Mouse (Mus musculus) small intestine, adult 2 months (tissue): ENCODE results near the gene Ufc1. TPM values are rescaled to one million over a fixed set of nuclear protein-coding genes. Genes with fewer than 3 reads are reported as not detected.

ENCODE experiments used
- H3K27ac ChIP-seq: fragments of 200-500 bp; 2 replicates; pipeline ENCODE4 v1.5.1; 2012; ENCODE audit warnings: low read depth, low read length, control low read depth, inconsistent platforms; ENCODE audit not compliant: insufficient read depth
- H3K27me3 ChIP-seq: fragments of 200-500 bp; 2 replicates; pipeline ENCODE4 v1.6.1; 2012; ENCODE audit warnings: mild to moderate bottlenecking, moderate library complexity, low read length, inconsistent platforms; ENCODE audit not compliant: control insufficient read depth, insufficient read depth
- H3K36me3 ChIP-seq: fragments of 200-500 bp; 2 replicates; pipeline ENCODE4 v1.6.1; 2012; ENCODE audit warnings: mild to moderate bottlenecking, low read length, control low read depth, inconsistent platforms; ENCODE audit not compliant: control insufficient read depth, insufficient read depth
- H3K4me1 ChIP-seq: fragments of 200-500 bp; 2 replicates; pipeline ENCODE4 v1.6.1; 2012; ENCODE audit warnings: low read length, inconsistent platforms, mixed read lengths; ENCODE audit not compliant: control insufficient read depth, insufficient read depth, insufficient read length
- H3K4me3 ChIP-seq: fragments of 200-500 bp; 2 replicates; pipeline ENCODE4 v1.5.1; 2012; ENCODE audit warnings: low read depth, mild to moderate bottlenecking, control low read depth, inconsistent platforms, low read length, moderate library complexity
- CTCF ChIP-seq: fragments of 200-500 bp; IDR thresholded peaks from 2 replicates; pipeline ENCODE4 v1.5.1; 2012; ENCODE audit warnings: low read depth, mild to moderate bottlenecking, control low read depth, inconsistent platforms, low read length, moderate library complexity, mixed read lengths; ENCODE audit not compliant: insufficient replicate concordance, insufficient read length; ENCODE audit errors: extremely low read depth
- POLR2A ChIP-seq: fragments of 200-500 bp; IDR thresholded peaks from 2 replicates; pipeline ENCODE4 v1.6.1; 2012; ENCODE audit warnings: low read depth, mild to moderate bottlenecking, control low read depth, inconsistent platforms, low read length, moderate library complexity
- WGBS: fragments of 180-500 bp; shearing (Covaris S2); methylation state at CpG from one replicate; pipeline ENCODE4 v1.1.7; 2018; 5-methylcytosine and 5-hydroxymethylcytosine counted together
- polyA plus RNA-seq: library from polyadenylated mRNA; depleted of rRNA; stranded (reverse); fragments of >200 nt; gene quantifications from 2 replicates; pipeline ENCODE4 v1.2.3, GENCODE M21; 2012

Gene Ufc1
- polyA plus RNA-seq, 1 experiment, result 10.8 TPM

- Histone ChIP-seq H3K4me3 (peak within 1 kb of the TSS; percentile 94), H3K4me1 (peaks cover 8% of the 10 kb centered on the region), H3K36me3 (peaks cover 21% of the 10 kb centered on the region), H3K27ac (peak within 1 kb of the TSS; percentile 43; the same call in 1 of the 2 replicates), H3K27me3 (no peaks in the 10 kb centered on the region)
- WGBS, result under 1% methylated on average over 49 of the region's 49 CpGs
- TF ChIP-seq POLR2A (peak; percentile 75), CTCF (no peak)
These were observed 7.4 kb downstream of the Ufc1 start, which contains the start of gene Usp21 for GRCm38 (mm10) chr1:171287136-171288081. Usp21 (minus strand) TSS chr1:171287991.

GRCm38 (mm10) chr1:171286517-171286916, 8.3 kb downstream of the Ufc1 start:
- peaks cover 21% of the 10 kb centered on the region for H3K36me3 ChIP-seq
- no peak overlapping the region for H3K27ac ChIP-seq
- H3K4me1 ChIP-seq, result peaks cover 5% of the 10 kb centered on the region
- TF ChIP-seq CTCF, result no peak
- no peak for TF ChIP-seq POLR2A
- no peaks in the 10 kb centered on the region for H3K27me3 ChIP-seq
- WGBS, result 88% methylated on average over 19 of the region's 19 CpGs
- no peak overlapping the region for H3K4me3 ChIP-seq

- H3K4me3 ChIP-seq, result peak overlapping the region; percentile 39
- no peak overlapping the region for H3K27ac ChIP-seq
- TF ChIP-seq POLR2A (no peak), CTCF (no peak)
- H3K36me3 ChIP-seq, result peaks cover 21% of the 10 kb centered on the region
- no peaks in the 10 kb centered on the region for H3K27me3 ChIP-seq
- WGBS, result 88% methylated on average over 20 of the region's 20 CpGs
- H3K4me1 ChIP-seq, result peaks cover 6% of the 10 kb centered on the region
These were observed 9.5 kb downstream of the Ufc1 start for GRCm38 (mm10) chr1:171285096-171285892.

GRCm38 (mm10) chr1:171284491-171284890, 10.3 kb downstream of the Ufc1 start:
- 85% methylated on average over 15 of the region's 15 CpGs for WGBS
- Histone ChIP-seq H3K36me3 (peaks cover 17% of the 10 kb centered on the region), H3K27me3 (no peaks in the 10 kb centered on the region), H3K27ac (no peak overlapping the region), H3K4me3 (no peak overlapping the region), H3K4me1 (peaks cover 8% of the 10 kb centered on the region)
- TF ChIP-seq CTCF, result no peak
- TF ChIP-seq POLR2A, result no peak

GRCm38 (mm10) chr1:171283188-171284160, 11.3 kb downstream of the Ufc1 start:
- peaks cover 8% of the 10 kb centered on the region for H3K4me1 ChIP-seq
- 90% methylated on average over 18 of the region's 18 CpGs for WGBS
- no peak overlapping the region for H3K27ac ChIP-seq
- H3K27me3 ChIP-seq, result no peaks in the 10 kb centered on the region
- no peak overlapping the region for H3K4me3 ChIP-seq
- H3K36me3 ChIP-seq, result peaks cover 12% of the 10 kb centered on the region
- no peak for TF ChIP-seq POLR2A

GRCm38 (mm10) chr1:171282086-171282805, 12.6 kb downstream of the Ufc1 start:
- Histone ChIP-seq H3K27ac (no peak overlapping the region), H3K36me3 (peaks cover 18% of the 10 kb centered on the region), H3K27me3 (no peaks in the 10 kb centered on the region), H3K4me3 (no peak overlapping the region), H3K4me1 (peaks cover 5% of the 10 kb centered on the region)
- TF ChIP-seq CTCF, result no peak
- no peak for TF ChIP-seq POLR2A
- WGBS, result 68% methylated on average over 18 of the region's 18 CpGs
